ENCODE assay signal across 18 mouse cellular contexts in the genomic region with DNA sequence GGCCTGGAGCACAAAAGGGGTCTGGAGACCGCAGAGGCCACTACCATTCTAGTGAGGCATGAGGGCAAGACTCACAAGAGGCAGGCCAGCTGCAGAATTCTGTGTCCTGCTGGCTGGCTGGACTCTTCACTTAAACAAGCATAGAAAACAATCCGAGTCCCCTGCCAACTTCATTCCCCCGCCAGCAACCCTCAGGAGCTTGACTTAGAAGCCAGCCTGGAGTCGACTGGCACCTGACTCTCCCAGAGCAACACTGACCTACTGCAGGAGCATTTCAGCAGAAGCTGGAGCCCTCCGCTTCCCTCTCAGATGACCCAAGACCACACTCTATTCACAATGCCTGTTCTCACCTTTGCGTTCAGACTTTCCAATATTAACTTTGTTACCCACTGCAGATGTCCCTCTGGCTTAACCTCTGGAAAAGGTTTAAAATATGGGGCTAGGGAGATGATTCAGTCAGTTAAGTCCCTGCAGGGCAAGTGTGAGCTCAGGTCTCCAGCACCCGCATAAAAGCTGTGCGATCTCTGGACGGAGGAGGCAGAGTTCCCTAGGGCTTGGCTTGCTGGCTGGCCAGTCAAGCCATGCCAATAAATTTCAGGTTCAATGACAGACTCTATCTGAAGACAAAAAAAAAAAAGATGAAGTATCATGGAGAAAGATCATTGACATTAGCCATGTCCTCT.
DNase-seq lines count a peak whose midpoint lies in the region; TF ChIP-seq lines count a peak whose summit lies in the region.
"Had no signal": no experiment of that assay in that cellular context is flagged by ENCODE, and none has a peak within 500 bp of the region (broad histone marks: within the 10 kb centered on the region; RNA-seq: fewer than 3 reads in every experiment).

No protein-coding gene starts in this region.

- no peak for TF ChIP-seq CTCF in gastrocnemius, adult 2 months (IDR thresholded peaks at IDR 0.05)
- TF ChIP-seq CTCF in kidney, adult 2 months (conservative IDR thresholded peaks at IDR 0.05; ENCODE audit: insufficient read depth, insufficient read length, low read depth, low read length) = no peak

- H3K36me3 ChIP-seq in kidney, adult 2 months (ENCODE audit: control insufficient read depth, insufficient read depth, low read length) = no peaks in the 10 kb centered on the region
- H3K36me3 ChIP-seq: forebrain, embryonic 10.5 days; liver, embryonic 12.5 days; midbrain, embryonic 10.5 days; neural tube, embryonic 13.5 days had no signal

- H3K27ac ChIP-seq in gastrocnemius, adult 2 months = no peak overlapping the region
- H3K27ac ChIP-seq in kidney, adult 2 months (ENCODE audit: insufficient read depth, low read depth, low read length) = peak overlapping the region; percentile 25; the same call in 1 of the 2 replicates
- H3K27ac ChIP-seq: forebrain, embryonic 10.5 days; layer of hippocampus, adult 2 months; liver, embryonic 12.5 days; midbrain, embryonic 10.5 days; neural tube, embryonic 13.5 days had no signal

- intact Hi-C loops in gastrocnemius, adult 2 months (cut with DNase I) = no loop called here

- no peak for TF ChIP-seq POLR2A in kidney, adult 2 months (IDR thresholded peaks at IDR 0.05; ENCODE audit: low read depth, low read length)

- no peak overlapping the region for H3K4me3 ChIP-seq in gastrocnemius, adult 2 months
- no peak overlapping the region for H3K4me3 ChIP-seq in kidney, adult 2 months (ENCODE audit: insufficient read depth, low read depth, low read length)
- H3K4me3 ChIP-seq: forebrain, embryonic 10.5 days; layer of hippocampus, adult 2 months; liver, embryonic 12.5 days; midbrain, embryonic 10.5 days; neural tube, embryonic 13.5 days had no signal

- H3K4me1 ChIP-seq in kidney, adult 2 months (ENCODE audit: control insufficient read depth, insufficient read depth, low read length) = peaks cover 12% of the 10 kb centered on the region
- H3K4me1 ChIP-seq: forebrain, embryonic 10.5 days; liver, embryonic 12.5 days; midbrain, embryonic 10.5 days; neural tube, embryonic 13.5 days had no signal

- 54% methylated on average over 9 of the region's 9 CpGs for WGBS in kidney, adult 2 months

- no peaks in the 10 kb centered on the region for H3K27me3 ChIP-seq in kidney, adult 2 months (replicated peaks; ENCODE audit: control insufficient read depth, insufficient read depth, low read length)
- H3K27me3 ChIP-seq: liver, embryonic 12.5 days; neural tube, embryonic 13.5 days had no signal

- DNase-seq in gastrocnemius, adult 2 months = peak; percentile 29
- DNase-seq in gastrocnemius, postnatal 10 days = no peak
- DNase-seq in kidney, adult 2 months = peak; percentile 77
- DNase-seq in kidney, adult 18-20 months = no peak
- DNase-seq in heart, postnatal 4 days = peak; percentile 40
- peak; percentile 52 to 58 for DNase-seq in kidney, postnatal 36 days
- DNase-seq in right cerebral cortex, adult 18-20 months = no peak
- DNase-seq: adrenal gland, adult 8-10 months; gastrocnemius, postnatal 25 days; lung, embryonic 14.5 days; lung, postnatal 4 days; right cerebral cortex, postnatal 25 days; thymus, postnatal 25 days had no signal

Comparison
In these comparisons a context has a peak if more than half of its experiments do, and no peak if none do; other contexts are left out.
1. DNase-seq: peak in gastrocnemius, adult 2 months (single experiment), kidney, adult 2 months (single experiment), heart, postnatal 4 days (single experiment) and kidney, postnatal 36 days (2 of 2); none in gastrocnemius, postnatal 10 days (single experiment), kidney, adult 18-20 months (single experiment) and right cerebral cortex, adult 18-20 months (single experiment).